Mouse (Mus musculus): Measurements from ENCODE around the gene Actrt3. TPM values are rescaled to one million over a fixed set of nuclear protein-coding genes. Genes with fewer than 3 reads are reported as not detected.
A peak's percentile ranks its signal among the peaks of the same experiment; 100 is the strongest.
"Not testable (repeated sequence)": the region's sequence is repeated elsewhere in the genome, so short reads cannot be mapped to it uniquely, and the experiment has no call there.

Actrt3 gene
- polyA plus RNA-seq, 1 experiment from 2014 or later, result 0.41 TPM

DNA sequence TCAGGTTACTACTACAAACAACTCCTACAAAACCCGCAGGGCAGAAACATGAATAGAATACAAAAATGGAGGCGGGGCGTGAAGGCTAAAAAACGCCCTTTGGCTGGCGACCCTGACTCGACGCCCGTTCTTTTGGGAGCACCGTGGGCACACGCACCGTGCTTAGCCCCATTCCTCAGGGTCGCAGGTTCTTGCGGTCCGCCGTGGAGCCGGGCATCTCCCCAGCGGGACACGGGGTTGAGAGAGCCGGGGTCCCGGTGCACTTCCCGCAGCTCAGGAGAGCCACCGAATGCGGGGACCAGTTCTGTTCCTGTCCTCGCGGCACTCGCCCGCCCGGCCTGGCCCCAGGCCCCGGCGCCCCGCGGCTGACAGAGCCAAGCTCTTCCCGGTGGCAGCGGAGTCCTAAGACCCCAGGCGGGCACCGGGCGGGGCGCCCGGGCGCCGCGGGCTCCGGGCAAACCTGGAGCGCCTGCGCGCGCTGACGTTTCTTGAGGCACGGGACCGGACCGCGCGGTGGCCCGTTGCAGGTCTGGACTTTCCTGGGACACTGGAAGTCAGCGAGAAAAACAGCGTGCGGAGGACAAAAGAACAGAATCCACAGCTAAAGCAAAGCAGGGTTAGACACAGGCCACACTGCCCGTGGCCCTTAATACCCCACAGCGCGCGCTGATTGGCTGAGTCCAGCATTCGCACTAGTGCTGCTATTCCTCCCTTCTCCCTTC, 4.5 kb downstream of the Actrt3 start:
- peak overlapping the region; percentile 78 for H3K4me3 ChIP-seq (ENCODE audit: low read depth, low read length)
- peaks cover 4% of the 10 kb centered on the region; the same call in 1 of the 2 replicates for H3K27me3 ChIP-seq (ENCODE audit: control insufficient read depth, insufficient read depth, low read depth, low read length)
- no peaks in the 10 kb centered on the region for H3K36me3 ChIP-seq (ENCODE audit: control insufficient read depth, insufficient read depth, low read length)
- ATAC-seq, result peak; percentile 75
- H3K9ac ChIP-seq (ENCODE audit: low read depth, low read length), result peak overlapping the region; percentile 91
- peaks cover 12% of the 10 kb centered on the region for H3K4me1 ChIP-seq (ENCODE audit: control insufficient read depth, insufficient read depth, low read length)
- peak overlapping the region; percentile 80 for H3K27ac ChIP-seq (ENCODE audit: low read length)
- H3K4me2 ChIP-seq (ENCODE audit: low read length), result peak overlapping the region; percentile 58
- WGBS, result 0% methylated on average over 62 of the region's 62 CpGs
- H3K9me3 ChIP-seq (replicated peaks; ENCODE audit: control insufficient read depth, low read length, poor library complexity, severe bottlenecking), result no peaks in the 10 kb centered on the region

DNA sequence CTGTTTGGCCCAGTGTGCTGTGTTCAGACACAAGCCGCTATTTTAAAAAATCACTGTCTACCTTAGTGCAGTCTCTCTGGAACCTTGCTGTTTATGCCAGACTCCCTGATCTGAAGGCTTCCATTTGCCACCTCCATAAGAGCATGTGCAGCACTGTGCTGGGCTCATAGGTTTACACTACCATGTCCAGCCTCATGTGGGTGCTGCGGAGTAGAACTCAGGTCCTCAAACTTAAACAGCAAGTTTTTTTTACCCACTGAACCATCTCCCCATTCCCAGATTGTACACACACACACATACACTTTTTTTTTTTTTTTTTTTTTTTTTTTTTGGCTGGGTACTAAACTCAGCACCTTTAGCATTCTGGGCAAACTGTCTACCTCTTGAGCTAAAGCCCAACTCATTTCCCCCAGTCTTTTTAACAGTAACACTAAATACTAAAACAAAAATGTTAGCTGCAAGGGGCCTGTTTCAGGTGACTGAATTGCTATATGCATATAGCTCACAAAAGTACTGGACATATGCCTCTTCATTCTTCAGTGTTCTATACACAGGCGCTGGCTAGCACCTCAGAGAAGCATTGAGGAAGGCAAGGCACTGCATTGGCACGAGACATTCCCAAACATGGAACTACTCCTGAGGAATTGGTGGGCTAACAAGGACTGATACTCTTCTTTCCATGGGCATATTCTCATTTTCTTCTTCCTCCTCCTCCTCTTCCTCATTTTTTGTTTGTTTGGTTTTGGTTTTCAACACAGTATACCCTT, 5.8 kb downstream of the Actrt3 start:
- ATAC-seq, result no peak
- Histone ChIP-seq H3K4me2 (ENCODE audit: low read length) (no peak overlapping the region), H3K9ac (ENCODE audit: low read depth, low read length) (no peak overlapping the region), H3K9me3 (replicated peaks; ENCODE audit: control insufficient read depth, low read length, poor library complexity, severe bottlenecking) (no peaks in the 10 kb centered on the region), H3K27me3 (ENCODE audit: control insufficient read depth, insufficient read depth, low read depth, low read length) (peaks cover 4% of the 10 kb centered on the region; the same call in 1 of the 2 replicates), H3K4me1 (ENCODE audit: control insufficient read depth, insufficient read depth, low read length) (peaks cover 7% of the 10 kb centered on the region), H3K36me3 (ENCODE audit: control insufficient read depth, insufficient read depth, low read length) (no peaks in the 10 kb centered on the region), H3K4me3 (ENCODE audit: low read depth, low read length) (no peak overlapping the region), H3K27ac (ENCODE audit: low read length) (no peak overlapping the region)
- WGBS, result 73% methylated on average over 4 of the region's 4 CpGs

DNA sequence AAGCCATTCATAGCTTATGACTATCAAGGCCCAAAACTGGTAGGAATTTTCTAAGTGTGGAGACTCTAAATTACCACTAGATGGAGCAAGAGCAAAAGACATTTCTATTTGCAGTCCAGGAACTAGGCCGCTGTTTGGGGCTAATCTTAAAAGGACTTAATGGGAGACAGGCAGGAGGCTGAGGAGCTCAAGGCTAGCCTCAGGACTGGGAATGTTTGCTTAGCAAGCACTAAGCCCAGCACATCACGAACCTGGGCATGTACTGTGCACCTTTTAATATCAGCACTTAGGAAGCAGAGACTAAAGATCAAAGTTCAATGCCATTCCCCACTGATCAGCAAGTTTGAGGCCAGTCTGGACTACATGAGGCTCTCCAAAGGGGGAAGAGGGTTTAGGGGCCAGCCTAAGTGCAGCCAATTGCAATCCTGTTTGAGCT, 7.3 kb downstream of the Actrt3 start:
- H3K4me1 ChIP-seq (ENCODE audit: control insufficient read depth, insufficient read depth, low read length), result peaks cover 5% of the 10 kb centered on the region
- H3K4me2 ChIP-seq (ENCODE audit: low read length), result no peak overlapping the region
- peak; percentile 69 for ATAC-seq
- no peaks in the 10 kb centered on the region for H3K27me3 ChIP-seq (ENCODE audit: control insufficient read depth, insufficient read depth, low read depth, low read length)
- no peaks in the 10 kb centered on the region for H3K36me3 ChIP-seq (ENCODE audit: control insufficient read depth, insufficient read depth, low read length)
- no peaks in the 10 kb centered on the region for H3K9me3 ChIP-seq (replicated peaks; ENCODE audit: control insufficient read depth, low read length, poor library complexity, severe bottlenecking)
- H3K4me3 ChIP-seq (ENCODE audit: low read depth, low read length), result no peak overlapping the region
- 2% methylated on average over 2 of the region's 2 CpGs for WGBS
- no peak overlapping the region for H3K9ac ChIP-seq (ENCODE audit: low read depth, low read length)
- H3K27ac ChIP-seq (ENCODE audit: low read length), result no peak overlapping the region

DNA sequence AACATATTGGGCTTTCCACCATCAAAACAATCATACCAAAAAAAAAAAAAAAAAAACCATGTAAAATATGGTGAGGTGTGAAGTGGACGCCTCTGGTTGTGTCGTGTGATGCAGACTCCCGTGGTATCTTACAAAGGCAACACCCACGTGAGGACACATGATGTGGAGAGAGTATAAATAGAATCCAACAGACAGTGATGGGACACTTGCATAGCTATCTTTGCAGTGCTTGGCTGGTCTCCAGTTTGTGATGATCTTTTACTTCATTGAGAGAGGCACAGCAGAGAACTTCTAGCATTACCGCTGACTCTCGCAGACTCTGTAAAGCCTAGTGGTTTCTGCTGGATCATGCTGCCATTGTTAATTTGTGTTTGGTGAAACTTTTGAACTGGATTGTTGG, 10.9 kb downstream of the Actrt3 start:
- no peak overlapping the region for H3K9ac ChIP-seq (ENCODE audit: low read depth, low read length)
- 84% methylated on average over 6 of the region's 6 CpGs for WGBS
- no peaks in the 10 kb centered on the region for H3K4me1 ChIP-seq (ENCODE audit: control insufficient read depth, insufficient read depth, low read length)
- ATAC-seq, result no peak
- H3K27me3 ChIP-seq (ENCODE audit: control insufficient read depth, insufficient read depth, low read depth, low read length), result no peaks in the 10 kb centered on the region
- H3K4me3 ChIP-seq (ENCODE audit: low read depth, low read length), result no peak overlapping the region
- no peak overlapping the region for H3K27ac ChIP-seq (ENCODE audit: low read length)
- no peaks in the 10 kb centered on the region; the same call in 1 of the 2 replicates for H3K9me3 ChIP-seq (replicated peaks; ENCODE audit: control insufficient read depth, low read length, poor library complexity, severe bottlenecking)
- H3K36me3 ChIP-seq (ENCODE audit: control insufficient read depth, insufficient read depth, low read length), result no peaks in the 10 kb centered on the region
- no peak overlapping the region for H3K4me2 ChIP-seq (ENCODE audit: low read length)

DNA sequence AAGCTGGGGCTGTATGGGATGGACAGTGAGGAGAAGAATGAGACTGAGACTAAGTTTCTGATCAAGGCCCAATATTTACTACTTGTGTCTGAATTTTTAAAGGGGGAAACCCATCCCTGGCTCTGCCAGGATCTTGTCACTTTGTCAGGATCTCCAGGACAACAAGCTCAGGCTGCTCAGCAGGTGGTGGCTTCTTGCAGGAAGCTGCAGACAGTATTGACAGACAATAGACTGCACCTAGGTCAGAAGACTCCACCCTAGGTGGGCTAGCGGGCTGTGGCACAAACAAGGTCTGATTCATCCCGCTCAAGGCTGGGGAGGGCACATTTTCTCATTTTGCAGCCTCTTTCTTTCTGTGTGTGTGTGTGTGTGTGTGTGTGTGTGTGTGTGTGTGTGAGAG, 26.2 kb downstream of the Actrt3 start:
- Histone ChIP-seq H3K4me2 (ENCODE audit: low read length) (no peak overlapping the region), H3K36me3 (ENCODE audit: control insufficient read depth, insufficient read depth, low read length) (no peaks in the 10 kb centered on the region), H3K27ac (ENCODE audit: low read length) (no peak overlapping the region), H3K27me3 (ENCODE audit: control insufficient read depth, insufficient read depth, low read depth, low read length) (no peaks in the 10 kb centered on the region), H3K9me3 (replicated peaks; ENCODE audit: control insufficient read depth, low read length, poor library complexity, severe bottlenecking) (no peaks in the 10 kb centered on the region), H3K4me1 (ENCODE audit: control insufficient read depth, insufficient read depth, low read length) (no peaks in the 10 kb centered on the region), H3K9ac (ENCODE audit: low read depth, low read length) (no peak overlapping the region), H3K4me3 (ENCODE audit: low read depth, low read length) (no peak overlapping the region)
- WGBS, result 4% methylated on average over 2 of the region's 2 CpGs
- no peak for ATAC-seq

DNA sequence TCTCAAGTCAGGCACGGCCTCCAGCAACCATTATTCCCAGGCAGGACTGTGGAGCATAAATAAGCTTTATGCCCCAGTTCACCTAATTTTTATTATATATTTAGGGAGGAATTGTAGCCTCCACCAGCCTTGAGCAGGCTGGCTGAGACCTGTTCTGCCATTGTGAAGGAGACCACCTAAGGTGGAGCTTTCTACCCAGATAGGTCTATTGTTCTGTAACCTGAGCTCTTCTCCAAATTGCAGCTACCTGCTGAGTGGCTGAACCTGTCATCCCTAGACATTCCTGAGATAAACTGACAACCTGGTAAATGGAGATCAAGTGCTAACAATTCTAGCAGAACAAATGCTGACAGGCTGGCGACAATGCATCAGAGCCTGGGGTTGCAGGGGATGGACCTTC, 33.4 kb downstream of the Actrt3 start:
- H3K36me3 ChIP-seq (ENCODE audit: control insufficient read depth, insufficient read depth, low read length); H3K27ac ChIP-seq (ENCODE audit: low read length); H3K9ac ChIP-seq (ENCODE audit: low read depth, low read length); H3K9me3 ChIP-seq (replicated peaks; ENCODE audit: control insufficient read depth, low read length, poor library complexity, severe bottlenecking); ATAC-seq; H3K4me3 ChIP-seq (ENCODE audit: low read depth, low read length); H3K4me2 ChIP-seq (ENCODE audit: low read length); H3K4me1 ChIP-seq (ENCODE audit: control insufficient read depth, insufficient read depth, low read length); H3K27me3 ChIP-seq (ENCODE audit: control insufficient read depth, insufficient read depth, low read depth, low read length): not testable (repeated sequence)
- no CpG with 5 or more reads among the region's 2 CpGs for WGBS

DNA sequence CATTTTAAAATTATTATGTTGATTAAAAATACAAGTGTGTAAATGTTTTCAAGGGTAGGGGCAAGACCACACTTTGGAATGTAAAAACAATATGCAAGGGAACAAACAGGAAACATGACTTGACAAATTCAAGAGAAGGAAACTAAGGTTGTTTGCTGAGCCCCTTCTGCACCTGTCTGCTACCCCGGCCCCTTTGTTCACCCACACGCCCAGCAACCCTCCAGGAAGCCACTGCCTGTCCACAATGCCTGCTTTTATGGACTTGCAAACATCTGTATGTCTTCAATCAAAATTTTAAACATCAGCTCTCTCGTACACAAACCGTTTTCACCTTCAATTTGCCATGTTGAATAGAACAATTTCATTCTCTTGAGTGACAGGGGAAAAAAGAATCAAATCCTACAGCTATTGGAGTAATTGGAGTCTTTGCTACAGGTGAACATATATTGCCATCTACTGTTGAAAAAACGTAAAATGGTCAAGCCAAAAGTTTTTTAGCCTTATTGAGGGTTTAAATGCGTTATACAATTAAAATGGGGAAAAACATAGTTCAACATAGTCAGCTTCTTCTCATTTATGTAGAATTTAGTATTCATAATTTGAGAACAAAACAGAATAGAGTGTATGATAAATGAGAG, 38.9 kb downstream of the Actrt3 start:
- no peak overlapping the region for H3K27ac ChIP-seq (ENCODE audit: low read length)
- no peak overlapping the region for H3K4me2 ChIP-seq (ENCODE audit: low read length)
- H3K4me1 ChIP-seq (ENCODE audit: control insufficient read depth, insufficient read depth, low read length), result no peaks in the 10 kb centered on the region
- H3K4me3 ChIP-seq (ENCODE audit: low read depth, low read length), result no peak overlapping the region
- ATAC-seq, result no peak
- no peak overlapping the region for H3K9ac ChIP-seq (ENCODE audit: low read depth, low read length)
- no peaks in the 10 kb centered on the region for H3K36me3 ChIP-seq (ENCODE audit: control insufficient read depth, insufficient read depth, low read length)
- 55% methylated on average over 6 of the region's 6 CpGs for WGBS
- no peaks in the 10 kb centered on the region for H3K27me3 ChIP-seq (ENCODE audit: control insufficient read depth, insufficient read depth, low read depth, low read length)
- no peaks in the 10 kb centered on the region for H3K9me3 ChIP-seq (replicated peaks; ENCODE audit: control insufficient read depth, low read length, poor library complexity, severe bottlenecking)

DNA sequence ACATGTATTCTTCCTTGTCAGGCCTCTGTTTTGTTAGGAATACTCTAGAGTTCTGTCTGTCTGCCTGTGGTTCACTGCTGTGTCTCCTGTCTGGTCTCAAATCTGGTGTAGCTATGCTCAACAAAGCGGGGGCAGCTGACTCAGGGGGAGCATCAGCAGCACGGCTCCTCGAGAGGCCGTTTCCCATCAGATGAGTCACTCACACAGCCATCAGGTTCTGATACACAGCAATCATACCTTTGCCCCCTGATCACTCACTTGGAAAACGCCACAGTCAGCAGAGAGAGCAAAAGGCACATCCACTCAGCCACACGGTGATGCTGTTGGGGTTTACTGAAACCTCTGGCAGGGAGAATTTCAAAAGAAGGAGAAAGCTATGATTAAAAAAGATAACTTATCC, 46.0 kb downstream of the Actrt3 start:
- no peak overlapping the region for H3K9ac ChIP-seq (ENCODE audit: low read depth, low read length)
- no peak for ATAC-seq
- no peaks in the 10 kb centered on the region for H3K27me3 ChIP-seq (ENCODE audit: control insufficient read depth, insufficient read depth, low read depth, low read length)
- no peak overlapping the region for H3K27ac ChIP-seq (ENCODE audit: low read length)
- no peaks in the 10 kb centered on the region for H3K36me3 ChIP-seq (ENCODE audit: control insufficient read depth, insufficient read depth, low read length)
- WGBS, result 53% methylated on average over 6 of the region's 6 CpGs
- no peaks in the 10 kb centered on the region for H3K9me3 ChIP-seq (replicated peaks; ENCODE audit: control insufficient read depth, low read length, poor library complexity, severe bottlenecking)
- H3K4me3 ChIP-seq (ENCODE audit: low read depth, low read length), result no peak overlapping the region
- no peak overlapping the region for H3K4me2 ChIP-seq (ENCODE audit: low read length)
- no peaks in the 10 kb centered on the region for H3K4me1 ChIP-seq (ENCODE audit: control insufficient read depth, insufficient read depth, low read length)

DNA sequence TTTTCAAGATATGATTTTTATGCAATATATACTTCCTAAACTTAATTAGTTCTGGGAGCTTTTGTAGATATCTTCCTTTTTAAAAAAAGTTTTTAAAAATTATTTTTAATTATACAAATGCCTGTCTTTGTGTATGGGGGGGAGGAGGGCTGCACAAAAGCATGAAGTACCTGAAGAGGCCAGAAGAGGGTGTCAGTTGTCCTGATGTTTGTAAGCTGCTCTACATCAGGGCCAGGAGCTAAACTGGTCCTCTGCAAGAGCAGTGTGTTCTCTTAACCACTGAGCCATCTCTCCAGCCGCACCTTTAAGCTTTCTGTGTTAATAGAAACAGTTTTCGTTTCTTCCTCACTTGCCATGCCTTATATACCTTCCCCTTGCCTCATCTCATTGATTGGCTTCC, 49.5 kb downstream of the Actrt3 start:
- Histone ChIP-seq H3K4me1 (ENCODE audit: control insufficient read depth, insufficient read depth, low read length) (no peaks in the 10 kb centered on the region), H3K4me2 (ENCODE audit: low read length) (no peak overlapping the region), H3K27ac (ENCODE audit: low read length) (no peak overlapping the region), H3K9me3 (replicated peaks; ENCODE audit: control insufficient read depth, low read length, poor library complexity, severe bottlenecking) (no peaks in the 10 kb centered on the region), H3K9ac (ENCODE audit: low read depth, low read length) (no peak overlapping the region), H3K36me3 (ENCODE audit: control insufficient read depth, insufficient read depth, low read length) (no peaks in the 10 kb centered on the region), H3K4me3 (ENCODE audit: low read depth, low read length) (no peak overlapping the region), H3K27me3 (ENCODE audit: control insufficient read depth, insufficient read depth, low read depth, low read length) (no peaks in the 10 kb centered on the region)
- ATAC-seq, result no peak
- 60% methylated on average over 2 of the region's 2 CpGs for WGBS

Measured in midbrain, embryonic 16.5 days (tissue).